Mouse (Mus musculus): ENCODE results near the gene Ubn1. TPM values are rescaled to one million over a fixed set of nuclear protein-coding genes. Genes with fewer than 3 reads are reported as not detected.

Ubn1 gene
- polyA plus RNA-seq, 1 experiment from 2014 or later: 19.6 TPM

DNA sequence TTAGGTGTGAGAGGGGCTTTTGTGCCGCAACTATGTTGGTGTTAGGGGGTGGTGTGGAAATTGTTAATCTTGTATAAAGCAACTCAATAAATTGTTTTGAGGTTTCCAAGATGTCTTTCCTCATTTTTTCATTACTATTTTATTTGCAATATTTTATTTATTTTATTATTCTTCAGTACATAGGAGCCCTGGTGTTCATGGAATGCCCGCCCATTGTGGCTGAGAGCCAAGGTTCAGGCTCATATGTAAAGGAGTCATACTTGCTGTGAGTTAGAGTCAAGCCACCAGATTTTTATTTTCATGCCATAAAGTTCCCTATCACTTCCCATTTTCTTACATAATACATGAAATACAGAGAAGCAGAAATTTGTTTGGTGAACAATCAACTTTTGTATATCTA lies 36.3 kb downstream of the Ubn1 start:
- no peak overlapping the region for H3K4me2 ChIP-seq
- H3K9ac ChIP-seq: no peak overlapping the region
- ATAC-seq (ENCODE audit: insufficient number of reproducible peaks, low FRiP score, low TSS enrichment, low read depth): no peak
- H3K27ac ChIP-seq: no peak overlapping the region
- no peak overlapping the region for H3K4me3 ChIP-seq
- H3K9me3 ChIP-seq: no peaks in the 10 kb centered on the region
- H3K27me3 ChIP-seq: no peaks in the 10 kb centered on the region
- H3K4me1 ChIP-seq: no peaks in the 10 kb centered on the region
- WGBS: 77% methylated on average over 2 of the region's 2 CpGs
- peaks cover 78% of the 10 kb centered on the region for H3K36me3 ChIP-seq

DNA sequence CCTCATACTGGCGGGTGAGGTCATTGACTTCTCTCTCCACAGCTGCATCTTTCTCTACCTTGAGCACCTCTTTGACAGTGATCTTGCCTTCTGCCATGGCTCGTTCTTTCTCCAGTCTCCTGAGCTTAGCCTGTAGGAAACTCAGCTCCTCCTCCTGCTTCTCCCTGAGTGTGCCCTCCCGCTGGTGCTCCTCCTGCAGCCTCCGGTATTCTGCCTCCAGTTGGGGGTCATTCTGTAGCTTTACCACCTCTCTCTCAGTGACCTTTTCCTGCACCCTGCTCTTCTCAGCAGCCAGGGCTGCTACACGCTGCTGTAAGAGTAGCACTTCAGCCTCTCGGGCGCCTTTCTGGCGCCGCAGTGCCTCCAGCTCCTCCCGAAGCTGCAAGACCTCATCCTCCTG lies 39.2 kb downstream of the Ubn1 start:
- Histone ChIP-seq H3K9ac (no peak overlapping the region), H3K4me3 (no peak overlapping the region), H3K4me1 (no peaks in the 10 kb centered on the region), H3K4me2 (no peak overlapping the region), H3K9me3 (no peaks in the 10 kb centered on the region), H3K36me3 (peaks cover 52% of the 10 kb centered on the region), H3K27ac (no peak overlapping the region), H3K27me3 (no peaks in the 10 kb centered on the region)
- 57% methylated on average over 10 of the region's 10 CpGs for WGBS
- no peak for ATAC-seq (ENCODE audit: insufficient number of reproducible peaks, low FRiP score, low TSS enrichment, low read depth)

DNA sequence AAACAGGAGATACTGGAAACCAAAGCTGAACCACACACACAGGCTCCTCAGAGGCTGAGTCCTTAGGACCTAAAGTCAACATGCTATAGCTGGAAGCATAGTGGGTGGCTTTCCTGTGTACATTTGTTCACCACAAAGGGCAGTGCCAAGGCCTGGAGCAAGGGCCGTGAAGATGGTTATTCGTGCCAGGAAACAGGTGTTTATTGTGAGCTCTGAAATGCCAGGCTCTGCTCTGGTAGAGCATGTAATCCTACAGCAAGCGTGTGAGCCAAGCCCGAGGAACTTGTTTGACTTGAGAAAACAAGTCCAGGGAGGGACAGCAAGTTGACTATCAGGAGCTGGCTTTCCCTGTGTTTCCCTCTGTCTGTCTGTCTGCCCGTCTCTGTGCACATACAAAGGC lies 43.4 kb downstream of the Ubn1 start:
- H3K9ac ChIP-seq: no peak overlapping the region
- no peak overlapping the region for H3K4me2 ChIP-seq
- peaks cover 10% of the 10 kb centered on the region for H3K36me3 ChIP-seq
- WGBS: 73% methylated on average over 5 of the region's 5 CpGs
- H3K27me3 ChIP-seq: no peaks in the 10 kb centered on the region
- H3K27ac ChIP-seq: no peak overlapping the region
- no peaks in the 10 kb centered on the region for H3K9me3 ChIP-seq
- no peak for ATAC-seq (ENCODE audit: insufficient number of reproducible peaks, low FRiP score, low TSS enrichment, low read depth)
- H3K4me3 ChIP-seq: no peak overlapping the region
- no peaks in the 10 kb centered on the region for H3K4me1 ChIP-seq

DNA sequence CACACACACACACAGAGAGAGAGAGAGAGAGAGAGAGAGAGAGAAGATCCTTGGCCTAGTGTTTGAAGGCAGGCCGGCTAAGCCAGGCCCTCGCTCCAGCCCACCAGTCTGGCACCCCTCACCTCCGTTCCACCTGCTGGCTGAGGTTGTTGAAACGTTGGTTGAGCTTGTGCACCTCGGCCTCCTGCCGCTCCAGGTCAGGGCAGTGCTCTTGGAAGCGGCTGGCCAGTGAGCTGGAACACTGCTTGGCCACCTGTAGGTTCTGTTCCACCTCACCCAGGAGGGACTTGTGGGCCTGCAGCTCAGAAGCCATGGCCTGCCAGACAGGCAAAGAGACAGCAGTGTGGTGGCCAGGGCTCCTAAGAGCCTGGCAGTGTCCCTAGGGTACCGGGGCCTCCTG lies 46.6 kb downstream of the Ubn1 start:
- Histone ChIP-seq H3K4me1 (no peaks in the 10 kb centered on the region), H3K27me3 (no peaks in the 10 kb centered on the region), H3K9ac (no peak overlapping the region), H3K36me3 (no peaks in the 10 kb centered on the region), H3K9me3 (no peaks in the 10 kb centered on the region), H3K4me3 (no peak overlapping the region), H3K4me2 (no peak overlapping the region), H3K27ac (no peak overlapping the region)
- WGBS: 84% methylated on average over 8 of the region's 8 CpGs
- ATAC-seq (ENCODE audit: insufficient number of reproducible peaks, low FRiP score, low TSS enrichment, low read depth): no peak

DNA sequence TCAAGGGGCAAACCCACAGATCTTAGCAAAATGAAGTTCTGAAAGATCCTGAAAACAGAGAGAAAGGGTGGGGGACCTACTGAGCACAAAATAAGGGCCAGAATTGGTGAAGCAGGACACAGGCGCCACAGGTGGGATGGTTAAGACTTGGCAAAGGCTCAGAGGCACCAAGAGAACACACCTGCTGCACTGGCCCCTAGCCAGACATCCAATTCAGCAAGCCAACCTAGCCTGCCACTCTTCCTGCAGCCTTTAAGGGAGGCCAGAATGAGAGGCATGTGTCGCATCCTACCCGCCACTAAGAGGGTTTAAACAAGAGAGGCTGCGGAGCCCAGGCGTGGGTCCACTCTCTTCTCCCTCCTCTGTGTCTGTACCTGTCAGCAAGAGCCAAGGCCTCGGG lies 51.1 kb downstream of the Ubn1 start:
- H3K27me3 ChIP-seq: no peaks in the 10 kb centered on the region
- WGBS: 64% methylated on average over 6 of the region's 6 CpGs
- H3K36me3 ChIP-seq: no peaks in the 10 kb centered on the region
- H3K4me2 ChIP-seq: no peak overlapping the region
- no peaks in the 10 kb centered on the region for H3K9me3 ChIP-seq
- no peak overlapping the region for H3K4me3 ChIP-seq
- no peaks in the 10 kb centered on the region for H3K4me1 ChIP-seq
- ATAC-seq (ENCODE audit: insufficient number of reproducible peaks, low FRiP score, low TSS enrichment, low read depth): no peak
- H3K27ac ChIP-seq: no peak overlapping the region
- H3K9ac ChIP-seq: no peak overlapping the region

DNA sequence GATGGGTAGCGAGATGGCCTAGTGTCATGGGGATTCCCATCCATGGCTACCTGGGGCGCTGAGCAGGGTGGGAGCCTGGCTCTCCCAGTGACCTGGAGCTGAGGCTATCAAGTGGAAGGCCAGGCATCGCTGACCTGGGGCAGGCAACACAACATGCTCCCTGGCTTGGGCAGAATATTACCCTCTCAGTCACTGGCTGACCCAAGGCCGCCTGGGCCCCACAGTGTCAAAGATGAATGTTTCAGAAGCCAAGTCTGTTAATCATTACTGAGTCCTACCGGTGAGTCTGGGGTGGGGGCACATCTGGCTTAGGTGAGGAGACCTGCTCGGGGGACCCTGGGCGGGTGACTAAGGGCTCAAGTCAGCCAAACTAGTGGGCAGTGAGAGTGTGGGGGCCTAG lies 60.0 kb downstream of the Ubn1 start:
- Histone ChIP-seq H3K9ac (no peak overlapping the region), H3K4me1 (peaks cover 19% of the 10 kb centered on the region), H3K4me3 (no peak overlapping the region), H3K27ac (no peak overlapping the region), H3K27me3 (no peaks in the 10 kb centered on the region), H3K9me3 (no peaks in the 10 kb centered on the region), H3K4me2 (no peak overlapping the region), H3K36me3 (no peaks in the 10 kb centered on the region)
- ATAC-seq (ENCODE audit: insufficient number of reproducible peaks, low FRiP score, low TSS enrichment, low read depth): no peak
- 66% methylated on average over 7 of the region's 7 CpGs for WGBS

DNA sequence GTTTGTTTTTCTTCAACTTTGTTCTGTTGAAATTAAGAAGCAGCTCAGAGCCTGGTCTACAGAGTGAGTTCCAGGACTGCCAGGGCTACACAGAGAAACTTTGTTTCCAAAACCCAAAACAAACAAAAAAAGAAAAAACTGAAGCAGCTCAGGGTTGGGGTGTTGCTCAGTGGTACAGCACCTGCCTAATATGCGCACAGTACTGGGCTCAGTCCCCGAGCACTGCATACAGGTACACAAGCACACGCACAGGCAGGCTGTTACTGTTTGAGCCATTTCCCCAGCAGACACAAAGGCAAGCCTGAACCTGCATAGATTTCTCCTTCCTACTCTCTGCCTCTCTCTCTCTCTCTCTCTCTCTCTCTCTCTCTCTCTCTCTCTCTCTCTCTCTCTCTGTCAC lies 61.2 kb downstream of the Ubn1 start:
- 83% methylated on average over 3 of the region's 3 CpGs for WGBS
- Histone ChIP-seq H3K4me1 (peaks cover 19% of the 10 kb centered on the region), H3K9me3 (no peaks in the 10 kb centered on the region), H3K27ac (no peak overlapping the region), H3K4me3 (no peak overlapping the region), H3K4me2 (no peak overlapping the region), H3K9ac (no peak overlapping the region), H3K36me3 (no peaks in the 10 kb centered on the region), H3K27me3 (peaks cover 4% of the 10 kb centered on the region; the same call in 1 of the 2 replicates)
- no peak for ATAC-seq (ENCODE audit: insufficient number of reproducible peaks, low FRiP score, low TSS enrichment, low read depth)

DNA sequence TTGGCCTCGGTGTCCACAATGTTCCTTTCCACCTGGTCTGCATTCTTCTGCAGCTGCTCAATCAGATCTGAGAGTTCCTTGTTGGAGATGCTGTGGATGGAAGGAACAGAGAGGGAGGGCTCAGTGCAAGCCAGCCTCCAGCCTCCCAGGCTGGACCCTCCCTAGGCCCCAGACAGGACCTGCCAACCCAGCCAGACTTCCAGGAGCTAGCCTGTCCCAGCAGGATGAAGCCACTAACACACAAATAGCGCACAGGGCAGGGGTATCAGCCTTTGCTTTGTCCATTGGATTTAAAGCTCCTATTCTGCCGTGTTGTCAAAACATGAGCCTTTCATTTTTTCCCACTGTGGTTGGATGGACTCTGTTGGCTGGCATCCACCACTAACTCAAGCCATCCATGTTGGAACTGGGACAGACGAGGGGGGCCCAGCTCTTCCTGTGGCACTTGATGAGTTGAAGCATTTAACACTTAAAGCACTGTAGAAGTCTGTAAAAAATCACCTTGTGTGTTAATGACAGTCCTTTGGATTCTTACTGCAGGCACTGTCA lies 63.2 kb downstream of the Ubn1 start:
- no peak overlapping the region for H3K4me2 ChIP-seq
- peak overlapping the region; percentile 62 for H3K27ac ChIP-seq
- no peaks in the 10 kb centered on the region for H3K36me3 ChIP-seq
- H3K27me3 ChIP-seq: peaks cover 4% of the 10 kb centered on the region; the same call in 1 of the 2 replicates
- peaks cover 19% of the 10 kb centered on the region for H3K4me1 ChIP-seq
- H3K4me3 ChIP-seq: no peak overlapping the region
- no peaks in the 10 kb centered on the region for H3K9me3 ChIP-seq
- ATAC-seq (ENCODE audit: insufficient number of reproducible peaks, low FRiP score, low TSS enrichment, low read depth): no peak
- H3K9ac ChIP-seq: no peak overlapping the region
- WGBS: 45% methylated on average over 4 of the region's 4 CpGs

DNA sequence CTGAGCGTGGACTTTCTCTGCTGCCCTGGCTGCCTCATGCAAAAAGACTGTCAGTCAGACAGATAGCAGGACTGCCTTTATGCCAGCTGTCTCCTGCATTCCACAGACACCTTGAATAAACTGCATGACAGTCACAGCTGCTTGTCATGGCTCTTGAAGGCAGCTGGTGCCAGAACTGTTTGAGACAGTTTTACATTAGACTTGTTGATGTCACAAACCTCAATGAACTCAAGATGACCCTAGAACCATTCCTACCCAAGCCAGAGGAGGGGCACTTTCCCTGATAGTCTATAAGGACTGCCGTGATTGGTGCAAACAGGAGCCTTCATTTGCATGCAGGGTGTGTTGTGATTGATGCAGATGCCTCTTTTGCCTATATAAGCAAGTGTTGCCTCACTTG lies 63.7 kb downstream of the Ubn1 start:
- H3K9me3 ChIP-seq: no peaks in the 10 kb centered on the region
- 56% methylated on average over 2 of the region's 2 CpGs for WGBS
- H3K4me2 ChIP-seq: no peak overlapping the region
- H3K4me1 ChIP-seq: peaks cover 19% of the 10 kb centered on the region
- peak; percentile 35; the same call in 1 of the 2 replicates for ATAC-seq (ENCODE audit: insufficient number of reproducible peaks, low FRiP score, low TSS enrichment, low read depth)
- no peaks in the 10 kb centered on the region for H3K36me3 ChIP-seq
- peaks cover 4% of the 10 kb centered on the region; the same call in 1 of the 2 replicates for H3K27me3 ChIP-seq
- H3K9ac ChIP-seq: no peak overlapping the region
- H3K4me3 ChIP-seq: no peak overlapping the region
- H3K27ac ChIP-seq: no peak overlapping the region

DNA sequence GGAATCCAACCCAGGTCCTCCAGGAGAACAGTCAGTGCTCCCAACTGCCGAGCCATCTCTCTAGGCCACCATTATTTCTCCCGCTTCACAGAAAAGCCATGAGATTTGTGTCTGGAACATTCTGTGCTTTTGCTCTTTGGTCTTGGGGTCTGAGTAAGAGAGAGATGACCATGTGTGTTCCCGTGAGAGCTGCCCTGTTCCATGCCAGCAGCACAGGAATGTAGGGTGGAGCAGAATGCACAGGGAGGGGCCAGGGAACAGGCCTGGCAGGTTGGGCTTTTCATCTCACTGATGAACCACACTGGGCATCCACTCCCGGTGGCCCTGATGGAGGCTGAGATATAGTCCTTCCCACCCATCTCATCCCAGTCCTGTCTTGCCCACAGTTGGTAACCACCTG lies 69.5 kb downstream of the Ubn1 start:
- no peaks in the 10 kb centered on the region for H3K9me3 ChIP-seq
- peaks cover 5% of the 10 kb centered on the region; the same call in 1 of the 2 replicates for H3K4me1 ChIP-seq
- no peak overlapping the region for H3K4me3 ChIP-seq
- H3K27ac ChIP-seq: no peak overlapping the region
- H3K4me2 ChIP-seq: no peak overlapping the region
- WGBS: 65% methylated on average over 4 of the region's 4 CpGs
- no peaks in the 10 kb centered on the region for H3K36me3 ChIP-seq
- ATAC-seq (ENCODE audit: insufficient number of reproducible peaks, low FRiP score, low TSS enrichment, low read depth): no peak
- peaks cover 19% of the 10 kb centered on the region for H3K27me3 ChIP-seq
- H3K9ac ChIP-seq: no peak overlapping the region

DNA sequence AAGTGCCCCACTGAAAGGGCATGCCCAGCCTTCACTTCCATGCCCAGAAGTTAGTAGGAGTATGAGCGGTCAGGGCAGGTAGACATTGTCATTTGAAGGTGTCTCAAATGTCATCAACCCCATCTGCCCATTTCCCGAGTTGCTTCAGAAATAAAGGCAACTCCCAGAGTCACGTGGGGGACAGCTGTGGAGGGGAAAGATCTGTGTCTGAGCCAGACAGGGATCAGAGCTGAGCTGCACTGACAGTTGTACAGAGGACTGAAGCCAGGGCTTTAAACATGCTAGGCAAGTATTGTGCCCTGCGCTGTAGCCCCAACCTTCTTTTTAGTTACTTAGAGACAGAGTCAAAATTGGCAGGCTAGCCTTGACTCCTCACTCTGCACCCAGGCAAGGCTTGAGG lies 70.0 kb downstream of the Ubn1 start:
- H3K4me1 ChIP-seq: peaks cover 5% of the 10 kb centered on the region; the same call in 1 of the 2 replicates
- ATAC-seq (ENCODE audit: insufficient number of reproducible peaks, low FRiP score, low TSS enrichment, low read depth): no peak
- no peak overlapping the region for H3K27ac ChIP-seq
- peaks cover 19% of the 10 kb centered on the region for H3K27me3 ChIP-seq
- no peak overlapping the region for H3K4me2 ChIP-seq
- 76% methylated on average over 4 of the region's 4 CpGs for WGBS
- H3K9ac ChIP-seq: no peak overlapping the region
- H3K9me3 ChIP-seq: no peaks in the 10 kb centered on the region
- H3K4me3 ChIP-seq: no peak overlapping the region
- no peaks in the 10 kb centered on the region for H3K36me3 ChIP-seq

DNA sequence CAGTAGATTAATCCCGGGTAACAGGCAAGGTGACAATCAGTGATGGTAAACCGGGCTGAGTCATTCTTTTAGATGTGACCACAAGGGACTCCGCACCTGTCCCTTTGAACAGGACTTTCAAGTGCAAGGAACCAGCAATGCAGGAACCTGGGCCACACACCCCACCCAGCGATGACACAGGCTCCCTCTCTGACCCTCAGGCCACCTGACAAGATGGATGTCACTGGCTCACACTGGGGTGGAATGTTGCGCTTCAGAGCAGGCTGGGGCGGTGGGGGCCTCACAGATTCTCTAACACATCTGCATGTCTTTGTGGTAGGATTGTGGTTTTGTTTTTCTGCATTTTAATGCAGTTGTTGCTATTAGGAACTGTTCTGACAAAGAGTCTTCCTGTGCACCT lies 73.6 kb downstream of the Ubn1 start:
- no peak overlapping the region for H3K4me2 ChIP-seq
- H3K36me3 ChIP-seq: no peaks in the 10 kb centered on the region
- no peak for ATAC-seq (ENCODE audit: insufficient number of reproducible peaks, low FRiP score, low TSS enrichment, low read depth)
- H3K4me3 ChIP-seq: no peak overlapping the region
- no peak overlapping the region for H3K27ac ChIP-seq
- WGBS: 59% methylated on average over 6 of the region's 6 CpGs
- H3K9ac ChIP-seq: no peak overlapping the region
- H3K9me3 ChIP-seq: no peaks in the 10 kb centered on the region
- peaks cover 23% of the 10 kb centered on the region for H3K27me3 ChIP-seq
- H3K4me1 ChIP-seq: peaks cover 7% of the 10 kb centered on the region; the same call in 1 of the 2 replicates

DNA sequence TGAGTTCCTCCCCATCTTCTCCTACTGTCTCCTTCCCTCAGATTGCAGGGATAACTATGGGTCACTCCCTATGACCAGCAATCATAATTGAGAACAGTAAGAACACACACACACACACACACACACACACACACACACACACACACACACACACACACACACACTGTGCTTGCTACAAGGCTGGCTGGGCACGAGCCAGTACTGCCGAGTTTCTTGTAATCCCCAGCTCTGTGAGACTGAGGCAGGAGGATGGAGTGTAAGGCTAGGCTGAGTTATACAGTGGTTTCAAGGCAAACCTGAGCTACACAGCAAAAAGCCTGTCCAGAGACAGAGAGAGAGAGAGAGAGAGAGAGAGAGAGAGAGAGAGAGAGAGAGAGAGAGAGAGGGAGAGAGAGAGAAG lies 80.3 kb downstream of the Ubn1 start:
- 47% methylated on average over 2 of the region's 2 CpGs for WGBS
- Histone ChIP-seq H3K4me2 (peak overlapping the region; percentile 51; the same call in 1 of the 2 replicates), H3K27ac (no peak overlapping the region), H3K4me3 (no peak overlapping the region), H3K9me3 (no peaks in the 10 kb centered on the region), H3K9ac (no peak overlapping the region), H3K36me3 (no peaks in the 10 kb centered on the region), H3K27me3 (peaks cover 66% of the 10 kb centered on the region), H3K4me1 (peaks cover 32% of the 10 kb centered on the region)
- ATAC-seq (ENCODE audit: insufficient number of reproducible peaks, low FRiP score, low TSS enrichment, low read depth): no peak

Measured in limb, embryonic 15.5 days (tissue).